Mouse (Mus musculus): Measurements from ENCODE around the gene Cavin3.

The Cavin3 gene

GRCm38 (mm10) chr7:105481505-105482411, at the start of gene Cavin3:
Gene Cavin3 (minus strand): TSS chr7:105482300.
- DNase-seq (ENCODE audit: low spot score): no peak

- DNase-seq (ENCODE audit: low spot score): no peak
Observed at GRCm38 (mm10) chr7:105528094-105528493, 46.0 kb upstream of the Cavin3 start.

- peak; percentile 40 for DNase-seq (ENCODE audit: low spot score)
Observed at GRCm38 (mm10) chr7:105527306-105527937, 45.3 kb upstream of the Cavin3 start.

GRCm38 (mm10) chr7:105524222-105524621, 42.1 kb upstream of the Cavin3 start:
- no peak for DNase-seq (ENCODE audit: low spot score)

GRCm38 (mm10) chr7:105520201-105520600, 38.1 kb upstream of the Cavin3 start:
- DNase-seq (ENCODE audit: low spot score): no peak

- no peak for DNase-seq (ENCODE audit: low spot score)
Observed at GRCm38 (mm10) chr7:105519771-105520170, 37.7 kb upstream of the Cavin3 start.

GRCm38 (mm10) chr7:105519336-105519735, 37.2 kb upstream of the Cavin3 start:
- DNase-seq (ENCODE audit: low spot score): no peak

GRCm38 (mm10) chr7:105516669-105517360, 34.7 kb upstream of the Cavin3 start:
- no peak for DNase-seq (ENCODE audit: low spot score)

GRCm38 (mm10) chr7:105515178-105515577, 33.1 kb upstream of the Cavin3 start:
- no peak for DNase-seq (ENCODE audit: low spot score)

- no peak for DNase-seq (ENCODE audit: low spot score)
Observed at GRCm38 (mm10) chr7:105514561-105514960, 32.5 kb upstream of the Cavin3 start.

GRCm38 (mm10) chr7:105513845-105514291, 31.8 kb upstream of the Cavin3 start:
- DNase-seq (ENCODE audit: low spot score): no peak

GRCm38 (mm10) chr7:105510143-105510542, 28.0 kb upstream of the Cavin3 start:
- no peak for DNase-seq (ENCODE audit: low spot score)

- no peak for DNase-seq (ENCODE audit: low spot score)
Observed at GRCm38 (mm10) chr7:105507257-105507656, 25.2 kb upstream of the Cavin3 start.

GRCm38 (mm10) chr7:105501984-105502383, 19.9 kb upstream of the Cavin3 start:
- no peak for DNase-seq (ENCODE audit: low spot score)

- no peak for DNase-seq (ENCODE audit: low spot score)
Observed at GRCm38 (mm10) chr7:105499676-105500075, 17.6 kb upstream of the Cavin3 start.

- DNase-seq (ENCODE audit: low spot score): no peak
Observed at GRCm38 (mm10) chr7:105498854-105499492, 16.9 kb upstream of the Cavin3 start.

- DNase-seq (ENCODE audit: low spot score): no peak
Observed at GRCm38 (mm10) chr7:105497881-105498280, 15.8 kb upstream of the Cavin3 start.

- peak; percentile 51 for DNase-seq (ENCODE audit: low spot score)
Observed at GRCm38 (mm10) chr7:105487104-105487876, 5.2 kb upstream of the Cavin3 start.

GRCm38 (mm10) chr7:105485029-105485428, 2.9 kb upstream of the Cavin3 start:
- no peak for DNase-seq (ENCODE audit: low spot score)

GRCm38 (mm10) chr7:105482426-105482825, 326 bp upstream of the Cavin3 start:
- DNase-seq (ENCODE audit: low spot score): no peak

Data from layer of hippocampus, adult 9-10 months (tissue).